Mouse (Mus musculus): Measurements from ENCODE around the gene Pax4.
A peak's percentile ranks its signal among the peaks of the same experiment; 100 is the strongest.

The Pax4 gene

GRCm38 (mm10) chr6:28449253-28449652, at the start of gene Pax4:
Gene Pax4 (minus strand): TSS chr6:28449353.
- DNase-seq (ENCODE audit: low spot score), result no peak

GRCm38 (mm10) chr6:28497837-28498236, 48.7 kb upstream of the Pax4 start:
- peak; percentile 12 for DNase-seq (ENCODE audit: low spot score)

GRCm38 (mm10) chr6:28491198-28491597, 42.0 kb upstream of the Pax4 start:
- DNase-seq (ENCODE audit: low spot score), result no peak

GRCm38 (mm10) chr6:28490612-28491011, 41.5 kb upstream of the Pax4 start:
- no peak for DNase-seq (ENCODE audit: low spot score)

GRCm38 (mm10) chr6:28488204-28488851, 39.2 kb upstream of the Pax4 start:
- no peak for DNase-seq (ENCODE audit: low spot score)

GRCm38 (mm10) chr6:28486905-28487304, 37.8 kb upstream of the Pax4 start:
- no peak for DNase-seq (ENCODE audit: low spot score)

GRCm38 (mm10) chr6:28486471-28486870, 37.3 kb upstream of the Pax4 start:
- no peak for DNase-seq (ENCODE audit: low spot score)

- DNase-seq (ENCODE audit: low spot score), result no peak
Observed at GRCm38 (mm10) chr6:28486008-28486407, 36.9 kb upstream of the Pax4 start.

- DNase-seq (ENCODE audit: low spot score), result no peak
Observed at GRCm38 (mm10) chr6:28482711-28483315, 33.7 kb upstream of the Pax4 start.

- no peak for DNase-seq (ENCODE audit: low spot score)
Observed at GRCm38 (mm10) chr6:28480752-28481492, 31.8 kb upstream of the Pax4 start.

GRCm38 (mm10) chr6:28479865-28480751, 31.0 kb upstream of the Pax4 start:
- peak; percentile 100 for DNase-seq (ENCODE audit: low spot score)

GRCm38 (mm10) chr6:28474839-28475238, 25.7 kb upstream of the Pax4 start, which contains the start of gene Snd1:
Gene Snd1 (plus strand): TSS chr6:28475139.
- no peak for DNase-seq (ENCODE audit: low spot score)

- no peak for DNase-seq (ENCODE audit: low spot score)
Observed at GRCm38 (mm10) chr6:28474211-28474610, 25.1 kb upstream of the Pax4 start.

- DNase-seq (ENCODE audit: low spot score), result no peak
Observed at GRCm38 (mm10) chr6:28471284-28472035, 22.3 kb upstream of the Pax4 start.

GRCm38 (mm10) chr6:28470621-28471020, 21.5 kb upstream of the Pax4 start:
- no peak for DNase-seq (ENCODE audit: low spot score)

- no peak for DNase-seq (ENCODE audit: low spot score)
Observed at GRCm38 (mm10) chr6:28470017-28470602, 21.0 kb upstream of the Pax4 start.

GRCm38 (mm10) chr6:28464630-28465029, 15.5 kb upstream of the Pax4 start:
- no peak for DNase-seq (ENCODE audit: low spot score)

- peak; percentile 72 for DNase-seq (ENCODE audit: low spot score)
Observed at GRCm38 (mm10) chr6:28460534-28460933, 11.4 kb upstream of the Pax4 start.

GRCm38 (mm10) chr6:28459221-28459668, 10.1 kb upstream of the Pax4 start:
- no peak for DNase-seq (ENCODE audit: low spot score)

- no peak for DNase-seq (ENCODE audit: low spot score)
Observed at GRCm38 (mm10) chr6:28450977-28451376, 1.8 kb upstream of the Pax4 start.

- no peak for DNase-seq (ENCODE audit: low spot score)
Observed at GRCm38 (mm10) chr6:28450481-28450880, 1.3 kb upstream of the Pax4 start.

Measured in urinary bladder, postnatal 14 days (tissue).